Comparison of ENCODE assay signal across 12 mouse cellular contexts in the genomic region with DNA sequence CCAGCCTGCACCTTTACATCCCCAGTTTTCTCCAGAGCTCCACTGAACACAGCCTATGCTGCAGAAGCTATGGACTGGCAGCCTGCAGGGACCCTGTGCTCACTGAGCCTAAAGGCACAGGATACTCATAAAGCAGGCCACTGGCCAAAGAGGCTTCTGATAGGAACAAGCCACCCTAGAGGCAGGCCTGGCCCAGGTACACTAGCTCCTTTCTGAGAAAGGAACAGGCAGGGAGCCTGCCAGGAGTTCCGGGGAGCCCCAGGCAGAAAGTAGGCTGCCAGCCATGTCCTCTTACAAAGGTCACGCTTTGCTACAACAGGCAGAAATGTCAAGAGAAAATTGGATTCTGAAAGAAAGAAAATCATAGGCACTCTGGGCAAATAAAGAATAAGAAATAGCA.
DNase-seq lines count a peak whose midpoint lies in the region; ATAC-seq and TF ChIP-seq lines count a peak whose summit lies in the region.
"Had no signal": no experiment of that assay in that cellular context is flagged by ENCODE, and none has a peak within 500 bp of the region (broad histone marks: within the 10 kb centered on the region; RNA-seq: fewer than 3 reads in every experiment).

No protein-coding gene starts in this region.

- H3K27me3 ChIP-seq in hindbrain, embryonic 15.5 days: no peaks in the 10 kb centered on the region
- no peaks in the 10 kb centered on the region for H3K27me3 ChIP-seq in hindbrain, embryonic 12.5 days
- no peaks in the 10 kb centered on the region for H3K27me3 ChIP-seq in cerebellum, adult 2 months (ENCODE audit: control insufficient read depth, insufficient read depth, low read length)
- no peaks in the 10 kb centered on the region for H3K27me3 ChIP-seq in liver, embryonic 12.5 days (replicated peaks)
- no peaks in the 10 kb centered on the region for H3K27me3 ChIP-seq in intestine, postnatal 0 days (replicated peaks; ENCODE audit: control insufficient read depth, insufficient read depth, low read length)
- H3K27me3 ChIP-seq: heart, embryonic 15.5 days had no signal

- peak; percentile 25 for DNase-seq in adrenal gland, postnatal 25 days
- DNase-seq in cerebellum, adult 2 months: peak; percentile 67 to 85
- peak; percentile 28 for DNase-seq in kidney, adult 9 months
- no peak for DNase-seq in left cerebral cortex, adult 2 months (ENCODE audit: extremely low spot score in 1 of 2, low spot score in 2 of 2)
- DNase-seq: thymus, postnatal 25 days had no signal

- H3K36me3 ChIP-seq in hindbrain, embryonic 15.5 days: no peaks in the 10 kb centered on the region
- H3K36me3 ChIP-seq in hindbrain, embryonic 12.5 days: no peaks in the 10 kb centered on the region
- no peaks in the 10 kb centered on the region for H3K36me3 ChIP-seq in liver, embryonic 12.5 days
- no peaks in the 10 kb centered on the region for H3K36me3 ChIP-seq in intestine, postnatal 0 days (ENCODE audit: control insufficient read depth, insufficient read depth)
- H3K36me3 ChIP-seq: heart, embryonic 15.5 days had no signal

- no peak for TF ChIP-seq CTCF in cerebellum, adult 2 months (IDR thresholded peaks at IDR 0.05; ENCODE audit: borderline replicate concordance, insufficient read depth, low read depth, low read length)
- TF ChIP-seq CTCF in left cerebral cortex, adult 2 months (IDR thresholded peaks at IDR 0.05): no peak
- TF ChIP-seq CTCF in intestine, postnatal 0 days (IDR thresholded peaks at IDR 0.05; ENCODE audit: low read depth): no peak

- TF ChIP-seq POLR2A in cerebellum, adult 2 months (IDR thresholded peaks at IDR 0.05; ENCODE audit: borderline replicate concordance, insufficient read depth, low read length): no peak

- H3K4me1 ChIP-seq in hindbrain, embryonic 15.5 days (replicated peaks): peaks cover 12% of the 10 kb centered on the region
- no peaks in the 10 kb centered on the region; the same call in 1 of the 2 replicates for H3K4me1 ChIP-seq in hindbrain, embryonic 12.5 days
- peaks cover 35% of the 10 kb centered on the region; the same call in 1 of the 2 replicates for H3K4me1 ChIP-seq in cerebellum, adult 2 months (ENCODE audit: control insufficient read depth, insufficient read depth, low read length)
- H3K4me1 ChIP-seq in liver, embryonic 12.5 days: no peaks in the 10 kb centered on the region
- H3K4me1 ChIP-seq in intestine, postnatal 0 days (replicated peaks; ENCODE audit: control insufficient read depth, insufficient read depth, low read length): no peaks in the 10 kb centered on the region
- H3K4me1 ChIP-seq: heart, embryonic 15.5 days had no signal

- peak overlapping the region; percentile 36 for H3K27ac ChIP-seq in hindbrain, embryonic 15.5 days (replicated peaks)
- no peak overlapping the region for H3K27ac ChIP-seq in hindbrain, embryonic 12.5 days
- peak overlapping the region; percentile 26 for H3K27ac ChIP-seq in cerebellum, adult 2 months (ENCODE audit: insufficient read depth, low read length)
- no peak overlapping the region for H3K27ac ChIP-seq in left cerebral cortex, adult 2 months
- no peak overlapping the region for H3K27ac ChIP-seq in liver, embryonic 12.5 days
- no peak overlapping the region for H3K27ac ChIP-seq in intestine, postnatal 0 days (ENCODE audit: low read depth, low read length)
- H3K27ac ChIP-seq: heart, embryonic 15.5 days; liver, embryonic 14.5 days had no signal

- ATAC-seq in hindbrain, embryonic 15.5 days (ENCODE audit: low FRiP score, low read depth): no peak
- no peak for ATAC-seq in hindbrain, embryonic 12.5 days (ENCODE audit: low FRiP score)
- no peak for ATAC-seq in liver, embryonic 12.5 days
- no peak for ATAC-seq in intestine, postnatal 0 days
- ATAC-seq: activated CD4-positive, CD25-positive, alpha-beta regulatory T cell, adult 4 months had no signal

- no peak overlapping the region for H3K4me2 ChIP-seq in hindbrain, embryonic 15.5 days
- no peak overlapping the region for H3K4me2 ChIP-seq in hindbrain, embryonic 12.5 days (replicated peaks)
- no peak overlapping the region for H3K4me2 ChIP-seq in liver, embryonic 12.5 days
- no peak overlapping the region for H3K4me2 ChIP-seq in intestine, postnatal 0 days (replicated peaks; ENCODE audit: low read depth)
- H3K4me2 ChIP-seq: heart, embryonic 15.5 days had no signal

- WGBS in hindbrain, embryonic 15.5 days: 54% methylated on average over 2 of the region's 2 CpGs
- WGBS in hindbrain, embryonic 12.5 days: 71% methylated on average over 2 of the region's 2 CpGs
- 9% methylated on average over 2 of the region's 2 CpGs for WGBS in cerebellum, adult 2 months
- 73% methylated on average over 2 of the region's 2 CpGs for WGBS in liver, embryonic 12.5 days (ENCODE audit: insufficient replicate concordance)
- 76% methylated on average over 2 of the region's 2 CpGs for WGBS in intestine, postnatal 0 days

- H3K9ac ChIP-seq in hindbrain, embryonic 15.5 days: no peak overlapping the region
- H3K9ac ChIP-seq in hindbrain, embryonic 12.5 days: no peak overlapping the region
- H3K9ac ChIP-seq in liver, embryonic 12.5 days: no peak overlapping the region
- H3K9ac ChIP-seq in intestine, postnatal 0 days (ENCODE audit: low read depth, low read length): no peak overlapping the region
- H3K9ac ChIP-seq: heart, embryonic 15.5 days; liver, embryonic 14.5 days had no signal

- H3K9me3 ChIP-seq in hindbrain, embryonic 15.5 days: no peaks in the 10 kb centered on the region
- H3K9me3 ChIP-seq in hindbrain, embryonic 12.5 days (replicated peaks): no peaks in the 10 kb centered on the region
- no peaks in the 10 kb centered on the region for H3K9me3 ChIP-seq in liver, embryonic 12.5 days (replicated peaks)
- H3K9me3 ChIP-seq in intestine, postnatal 0 days (ENCODE audit: control insufficient read depth): no peaks in the 10 kb centered on the region
- H3K9me3 ChIP-seq: heart, embryonic 15.5 days had no signal

- intact Hi-C loops in left cerebral cortex, adult 2 months (cut with DNase I): no loop called here

- no peak overlapping the region for H3K4me3 ChIP-seq in hindbrain, embryonic 15.5 days
- no peak overlapping the region for H3K4me3 ChIP-seq in hindbrain, embryonic 12.5 days
- H3K4me3 ChIP-seq in cerebellum, adult 2 months (replicated peaks; ENCODE audit: insufficient read depth, low read depth, low read length): no peak overlapping the region
- H3K4me3 ChIP-seq in left cerebral cortex, adult 2 months: no peak overlapping the region
- H3K4me3 ChIP-seq in liver, embryonic 12.5 days: no peak overlapping the region
- H3K4me3 ChIP-seq in intestine, postnatal 0 days (ENCODE audit: low read depth, low read length): no peak overlapping the region
- H3K4me3 ChIP-seq: heart, embryonic 15.5 days had no signal

Comparison
In these comparisons a context has a peak if more than half of its experiments do, and no peak if none do; other contexts are left out.
1. H3K27ac ChIP-seq: peak in hindbrain, embryonic 15.5 days (single experiment) and cerebellum, adult 2 months (single experiment); none in hindbrain, embryonic 12.5 days (single experiment), left cerebral cortex, adult 2 months (single experiment), liver, embryonic 12.5 days (single experiment) and intestine, postnatal 0 days (single experiment).
2. DNase-seq: peak in adrenal gland, postnatal 25 days (single experiment), cerebellum, adult 2 months (2 of 2) and kidney, adult 9 months (single experiment); none in left cerebral cortex, adult 2 months (0 of 2).